ENCODE assay signal across 20 mouse cellular contexts in the genomic region with DNA sequence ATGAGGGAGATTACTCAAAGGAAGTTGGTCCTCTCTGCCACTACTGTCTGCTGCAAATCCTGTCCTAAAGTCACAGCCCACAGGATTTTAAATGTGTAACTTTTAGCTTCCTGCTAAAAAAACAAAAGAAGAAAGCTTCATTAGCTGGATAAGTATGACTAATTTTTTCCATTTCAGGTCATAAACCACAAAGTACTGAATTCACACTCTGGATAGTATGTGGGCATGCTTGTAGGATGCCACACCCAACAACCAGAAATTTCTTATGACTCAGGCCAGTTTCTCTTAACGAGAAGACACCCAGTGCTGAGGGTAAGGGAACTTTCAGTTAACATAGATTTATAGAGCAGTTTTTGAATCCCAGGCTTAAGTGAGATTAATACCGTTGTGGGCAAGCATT. TPM values are rescaled to one million over a fixed set of nuclear protein-coding genes. Genes with fewer than 3 reads are reported as not detected.
A peak's percentile ranks its signal among the peaks of the same experiment; 100 is the strongest.
DNase-seq lines count a peak whose midpoint lies in the region; ATAC-seq and TF ChIP-seq lines count a peak whose summit lies in the region.
"Had no signal": no experiment of that assay in that cellular context is flagged by ENCODE, and none has a peak within 500 bp of the region (broad histone marks: within the 10 kb centered on the region; RNA-seq: fewer than 3 reads in every experiment).

No protein-coding gene starts in this region.

- TF ChIP-seq CTCF in lung, postnatal 0 days (IDR thresholded peaks at IDR 0.05) = no peak
- TF ChIP-seq CTCF in bone marrow macrophage, adult 2 months (IDR thresholded peaks at IDR 0.05; ENCODE audit: low read depth, low read length) = no peak

- no peak for TF ChIP-seq POLR2A in bone marrow macrophage, adult 2 months (IDR thresholded peaks at IDR 0.05; ENCODE audit: borderline replicate concordance, low read depth, low read length)

- no peaks in the 10 kb centered on the region for H3K79me2 ChIP-seq in macrophage (ENCODE audit: inconsistent target)

- no peak for TF ChIP-seq EP300 in lung, postnatal 0 days (IDR thresholded peaks at IDR 0.05)

- no peak overlapping the region for H3K27ac ChIP-seq in lung, postnatal 0 days (ENCODE audit: low read length)
- H3K27ac ChIP-seq in bone marrow macrophage, adult 2 months (ENCODE audit: insufficient read depth, low read depth, low read length) = peak overlapping the region; percentile 40
- H3K27ac ChIP-seq in macrophage = peak overlapping the region; percentile 10
- H3K27ac ChIP-seq in neural tube, embryonic 15.5 days (replicated peaks) = no peak overlapping the region
- no peak overlapping the region for H3K27ac ChIP-seq in midbrain, embryonic 13.5 days
- H3K27ac ChIP-seq: hindbrain, embryonic 12.5 days; intestine, embryonic 15.5 days; midbrain, embryonic 15.5 days; neural tube, embryonic 12.5 days; stomach, postnatal 0 days had no signal

- no peaks in the 10 kb centered on the region for H3K4me1 ChIP-seq in lung, postnatal 0 days (ENCODE audit: insufficient read depth, low read depth, low read length)
- H3K4me1 ChIP-seq in bone marrow macrophage, adult 2 months (ENCODE audit: control insufficient read depth, insufficient read depth, low read length) = peaks cover 7% of the 10 kb centered on the region
- no peaks in the 10 kb centered on the region for H3K4me1 ChIP-seq in neural tube, embryonic 15.5 days
- H3K4me1 ChIP-seq in midbrain, embryonic 13.5 days (replicated peaks) = no peaks in the 10 kb centered on the region
- H3K4me1 ChIP-seq: hindbrain, embryonic 12.5 days; intestine, embryonic 15.5 days; midbrain, embryonic 15.5 days; neural tube, embryonic 12.5 days had no signal

- H3K4me3 ChIP-seq in lung, postnatal 0 days (ENCODE audit: low read depth, low read length) = no peak overlapping the region
- no peak overlapping the region for H3K4me3 ChIP-seq in bone marrow macrophage, adult 2 months (ENCODE audit: insufficient read depth, low read length)
- H3K4me3 ChIP-seq in macrophage (ENCODE audit: inconsistent target) = no peak overlapping the region
- H3K4me3 ChIP-seq in neural tube, embryonic 15.5 days (replicated peaks) = no peak overlapping the region
- H3K4me3 ChIP-seq in midbrain, embryonic 13.5 days (replicated peaks) = no peak overlapping the region
- H3K4me3 ChIP-seq: hindbrain, embryonic 12.5 days; intestine, embryonic 15.5 days; midbrain, embryonic 15.5 days; neural tube, embryonic 12.5 days had no signal

- no peak for ATAC-seq in lung, postnatal 0 days
- ATAC-seq in neural tube, embryonic 15.5 days (ENCODE audit: low FRiP score) = no peak
- no peak for ATAC-seq in midbrain, embryonic 13.5 days
- ATAC-seq: intestine, embryonic 15.5 days; midbrain, embryonic 15.5 days had no signal

- WGBS in lung, postnatal 0 days = 54% methylated on average over 2 of the region's 2 CpGs
- WGBS in macrophage (ENCODE audit: missing documents) = 48% methylated on average over 2 of the region's 2 CpGs
- 76% methylated on average over 2 of the region's 2 CpGs for WGBS in neural tube, embryonic 15.5 days
- WGBS in midbrain, embryonic 13.5 days = 91% methylated on average over 2 of the region's 2 CpGs

- H3K4me2 ChIP-seq in lung, postnatal 0 days (replicated peaks; ENCODE audit: low read depth, low read length) = no peak overlapping the region
- H3K4me2 ChIP-seq in neural tube, embryonic 15.5 days = no peak overlapping the region
- no peak overlapping the region for H3K4me2 ChIP-seq in midbrain, embryonic 13.5 days (replicated peaks)
- H3K4me2 ChIP-seq: hindbrain, embryonic 12.5 days; intestine, embryonic 15.5 days; midbrain, embryonic 15.5 days; neural tube, embryonic 12.5 days had no signal

- H3K27me3 ChIP-seq in lung, postnatal 0 days (replicated peaks; ENCODE audit: insufficient read depth, low read length) = no peaks in the 10 kb centered on the region
- H3K27me3 ChIP-seq in neural tube, embryonic 15.5 days (replicated peaks) = 0 out of 2 replicates have a peak, but pooled peaks cover 2% of the 10 kb centered on the region
- peaks cover 12% of the 10 kb centered on the region; the same call in 1 of the 2 replicates for H3K27me3 ChIP-seq in midbrain, embryonic 13.5 days
- H3K27me3 ChIP-seq: intestine, embryonic 15.5 days; midbrain, embryonic 15.5 days; neural tube, embryonic 12.5 days had no signal

- H3K9me3 ChIP-seq in lung, postnatal 0 days (ENCODE audit: low read length) = no peaks in the 10 kb centered on the region
- no peaks in the 10 kb centered on the region for H3K9me3 ChIP-seq in neural tube, embryonic 15.5 days (replicated peaks)
- H3K9me3 ChIP-seq in midbrain, embryonic 13.5 days = no peaks in the 10 kb centered on the region
- H3K9me3 ChIP-seq: hindbrain, embryonic 12.5 days; intestine, embryonic 15.5 days; midbrain, embryonic 15.5 days; neural tube, embryonic 12.5 days had no signal

- H3K9ac ChIP-seq in lung, postnatal 0 days (replicated peaks; ENCODE audit: low read depth) = no peak overlapping the region
- no peak overlapping the region for H3K9ac ChIP-seq in neural tube, embryonic 15.5 days (replicated peaks)
- no peak overlapping the region for H3K9ac ChIP-seq in midbrain, embryonic 13.5 days (replicated peaks)
- H3K9ac ChIP-seq: hindbrain, embryonic 12.5 days; intestine, embryonic 15.5 days; midbrain, embryonic 15.5 days; neural tube, embryonic 12.5 days had no signal

- no peaks in the 10 kb centered on the region for H3K36me3 ChIP-seq in lung, postnatal 0 days (ENCODE audit: insufficient read depth, low read length)
- no peaks in the 10 kb centered on the region for H3K36me3 ChIP-seq in macrophage (ENCODE audit: inconsistent target)
- no peaks in the 10 kb centered on the region for H3K36me3 ChIP-seq in neural tube, embryonic 15.5 days
- no peaks in the 10 kb centered on the region for H3K36me3 ChIP-seq in midbrain, embryonic 13.5 days
- H3K36me3 ChIP-seq: hindbrain, embryonic 12.5 days; intestine, embryonic 15.5 days; midbrain, embryonic 15.5 days; neural tube, embryonic 12.5 days had no signal

- peak; percentile 11 for DNase-seq in lung, postnatal 0 days (ENCODE audit: low spot score)
- DNase-seq in lung, postnatal 25 days (ENCODE audit: low spot score) = no peak
- no peak for DNase-seq in ovary, postnatal 36 days (ENCODE audit: low spot score)
- DNase-seq in urinary bladder, postnatal 36 days (ENCODE audit: low spot score in 2 of 2) = no peak
- DNase-seq: adrenal gland, postnatal 36 days; cerebellum, adult 9-11 months; gastrocnemius, postnatal 14 days; kidney, postnatal 36 days; lung, adult 18-20 months; right cerebral cortex, postnatal 25 days; thymus, postnatal 36 days had no signal

RNA-seq across cellular contexts. Expression of a gene that starts 14.5 kb away (rescaled TPM):
- polyA plus RNA-seq in lung, postnatal 0 days (2015; fragmentation: Nextera tagmentation; extraction: Ambion mirVana) = 1.0 and 1.1 TPM in 2 replicates
- polyA plus RNA-seq in bone marrow macrophage, adult 2 months (2012; ENCODE audit: insufficient read depth, insufficient read length, missing spikeins) = 5.1 and 5.5 TPM in 2 replicates
- 1 to 10 TPM in 9 of 26 experiments, under 1 TPM in 17; 0.27 to 2.6 (median 0.80) TPM for total RNA-seq in macrophage (2018; cell fraction: chromatin; rRNA removed)
- total RNA-seq in macrophage (2018; cell fraction: cytosol; rRNA removed) = 1 to 10 TPM in 3 of 26 experiments, under 1 TPM in 23; 0.51 to 1.1 (median 0.78) TPM
- 1 to 10 TPM in 9 of 26 experiments, under 1 TPM in 17; 0.34 to 2.2 (median 0.79) TPM for total RNA-seq in macrophage (2018; cell fraction: nucleus; rRNA removed)
- polyA plus RNA-seq in macrophage (2018) = 0.48 to 1.1 TPM (median 0.67 TPM) in 3 replicates
- polyA plus RNA-seq in neural tube, embryonic 15.5 days (2015; fragmentation: Nextera tagmentation; extraction: Ambion mirVana) = 0.79 and 1.00 TPM in 2 replicates
- polyA plus RNA-seq in midbrain, embryonic 13.5 days (2015; fragmentation: Nextera tagmentation; extraction: Ambion mirVana) = 0.30 and 0.31 TPM in 2 replicates

RNA-seq across cellular contexts. Expression of a gene that starts 54.9 kb away (rescaled TPM):
- 30.5 and 32.8 TPM in 2 replicates for polyA plus RNA-seq in lung, postnatal 0 days (2015; fragmentation: Nextera tagmentation; extraction: Ambion mirVana)
- polyA plus RNA-seq in bone marrow macrophage, adult 2 months (2012; ENCODE audit: insufficient read depth, insufficient read length, missing spikeins) = 36.3 and 52.5 TPM in 2 replicates
- total RNA-seq in macrophage (2018; cell fraction: chromatin; rRNA removed) = 100 to 1,000 TPM; 119 to 255 (median 208) TPM
- total RNA-seq in macrophage (2018; cell fraction: cytosol; rRNA removed) = 10 to 100 TPM; 21.4 to 51.2 (median 31.4) TPM
- 100 to 1,000 TPM in 18 of 26 experiments, 10 to 100 TPM in 8; 53.9 to 163 (median 115) TPM for total RNA-seq in macrophage (2018; cell fraction: nucleus; rRNA removed)
- 19.2 to 59.9 TPM (median 23.2 TPM) in 3 replicates for polyA plus RNA-seq in macrophage (2018)
- polyA plus RNA-seq in neural tube, embryonic 15.5 days (2015; fragmentation: Nextera tagmentation; extraction: Ambion mirVana) = 57.7 and 62.5 TPM in 2 replicates
- polyA plus RNA-seq in midbrain, embryonic 13.5 days (2015; fragmentation: Nextera tagmentation; extraction: Ambion mirVana) = 53.1 and 56.7 TPM in 2 replicates

Comparison
In these comparisons a context has a peak if more than half of its experiments do, and no peak if none do; other contexts are left out.
1. H3K27ac ChIP-seq: peak in bone marrow macrophage, adult 2 months (single experiment) and macrophage (single experiment); none in lung, postnatal 0 days (single experiment), neural tube, embryonic 15.5 days (single experiment) and midbrain, embryonic 13.5 days (single experiment).